Mouse (Mus musculus): ENCODE results near the gene Clec2i. TPM values are rescaled to one million over a fixed set of nuclear protein-coding genes. Genes with fewer than 3 reads are reported as not detected.

The Clec2i gene
- polyA plus RNA-seq, 1 experiment: 0.25 TPM

DNA sequence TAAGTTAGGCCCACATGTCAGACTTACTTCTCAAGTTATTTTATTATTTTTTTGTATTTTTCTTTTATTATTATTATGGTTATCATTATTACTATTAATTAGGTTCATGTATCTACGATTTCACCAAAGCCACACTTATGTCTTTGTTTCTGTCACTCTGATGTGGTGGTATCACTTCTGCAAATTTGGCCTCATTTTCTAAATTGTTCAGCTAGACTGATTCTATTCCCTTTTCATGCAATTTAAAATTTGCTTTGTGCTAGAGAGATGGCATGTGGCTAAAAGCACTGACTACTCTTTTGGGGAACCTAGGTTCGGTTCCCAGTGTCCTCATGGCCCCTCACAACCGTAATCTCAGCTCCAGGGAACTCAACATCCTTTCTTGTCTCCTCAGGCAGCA is 58.2 kb downstream of the Clec2i start:
- 77% methylated on average over 3 of the region's 3 CpGs for WGBS

More for the DNA sequence above, 58.2 kb downstream of the Clec2i start:
- no peak for DNase-seq (ENCODE audit: low read depth, low spot score)

Other genes with a start within 250 kb of the Clec2i start
- gene Clec2h, start 225.2 kb upstream of the Clec2i start, polyA plus RNA-seq (2012; rRNA removed): 252 and 368 TPM in 2 replicates
- 0.26 and 0.27 TPM in 2 replicates for gene Klrb1, start 164.5 kb upstream of the Clec2i start, polyA plus RNA-seq (2012; rRNA removed)
- gene Klrb1c, start 98.4 kb upstream of the Clec2i start, polyA plus RNA-seq (2012; rRNA removed): 0.21 and 0.31 TPM in 2 replicates
- 1.6 TPM in 1 of 2 replicates, not detected in the other for gene Gm44511, start 61.3 kb upstream of the Clec2i start, polyA plus RNA-seq (2012; rRNA removed)
- gene Klrb1b, start 61.3 kb upstream of the Clec2i start, polyA plus RNA-seq (2012; rRNA removed): 0.79 and 0.93 TPM in 2 replicates
- gene BC035044, start 3.5 kb downstream of the Clec2i start, polyA plus RNA-seq (2012; rRNA removed): 2.2 and 2.6 TPM in 2 replicates
- 0.21 TPM in 1 of 2 replicates, not detected in the other for gene Clec2g, start 46.8 kb downstream of the Clec2i start, polyA plus RNA-seq (2012; rRNA removed)
- gene Klrb1f, start 158.3 kb downstream of the Clec2i start, polyA plus RNA-seq (2012; rRNA removed): 0.19 and 1.2 TPM in 2 replicates
- 22.5 and 35.0 TPM in 2 replicates for gene Clec2e, start 213.3 kb downstream of the Clec2i start, polyA plus RNA-seq (2012; rRNA removed)

Measured in large intestine, adult 2 months (tissue).